Mouse (Mus musculus) forebrain, embryonic 15.5 days (tissue): ENCODE results near the gene Zfp57. TPM values are rescaled to one million over a fixed set of nuclear protein-coding genes. Genes with fewer than 3 reads are reported as not detected.

Source experiments
- ATAC-seq: fragments of 200-750 bp; cut with Nextera tagmentation; replicated peaks from 2 replicates; pipeline ENCODE4 v1.8.0; 2017; ENCODE audit warnings: mild to moderate bottlenecking, moderate TSS enrichment, moderate library complexity
- H3K27ac ChIP-seq: fragments of 300-500 bp; sonication (generic); replicated peaks from 2 replicates; pipeline ENCODE4 v1.5.1; 2015; ENCODE audit warnings: mild to moderate bottlenecking, inconsistent platforms
- H3K27me3 ChIP-seq: fragments of 300-500 bp; sonication (generic); 2 replicates; pipeline ENCODE4 v1.6.1; 2015; ENCODE audit warnings: inconsistent platforms
- H3K36me3 ChIP-seq: fragments of 300-500 bp; sonication (generic); 2 replicates; pipeline ENCODE4 v1.6.1; 2015; ENCODE audit warnings: mild to moderate bottlenecking, inconsistent platforms
- H3K4me1 ChIP-seq: fragments of 300-500 bp; sonication (generic); 2 replicates; pipeline ENCODE4 v1.6.1; 2015; ENCODE audit warnings: inconsistent platforms
- H3K4me2 ChIP-seq: fragments of 300-500 bp; sonication (generic); replicated peaks from 2 replicates; pipeline ENCODE4 v1.6.1; 2015; ENCODE audit warnings: mild to moderate bottlenecking, inconsistent platforms
- H3K4me3 ChIP-seq: fragments of 300-500 bp; sonication (generic); 2 replicates; pipeline ENCODE4 v1.5.1; 2015; ENCODE audit warnings: mild to moderate bottlenecking, inconsistent platforms
- H3K9ac ChIP-seq: fragments of 300-500 bp; sonication (generic); replicated peaks from 2 replicates; pipeline ENCODE4 v1.6.1; 2015; ENCODE audit warnings: mild to moderate bottlenecking, inconsistent platforms
- H3K9me3 ChIP-seq: fragments of 300-500 bp; sonication (generic); 2 replicates; pipeline ENCODE4 v1.6.1; 2016; ENCODE audit warnings: inconsistent platforms
- WGBS: fragments of 180-500 bp; shearing (Covaris S2); methylation state at CpG from one replicate; pipeline ENCODE4 v1.1.7; 2015; ENCODE audit warnings: mixed read lengths; 5-methylcytosine and 5-hydroxymethylcytosine counted together
- polyA plus RNA-seq: library from polyadenylated mRNA; unstranded; fragments of >200 nt; fragmentation: Nextera tagmentation; extraction: Ambion mirVana; gene quantifications from 2 replicates; pipeline ENCODE4 v1.2.1, GENCODE M21; 2015

The Zfp57 gene
- polyA plus RNA-seq, 1 experiment from 2014 or later = 329 TPM

DNA sequence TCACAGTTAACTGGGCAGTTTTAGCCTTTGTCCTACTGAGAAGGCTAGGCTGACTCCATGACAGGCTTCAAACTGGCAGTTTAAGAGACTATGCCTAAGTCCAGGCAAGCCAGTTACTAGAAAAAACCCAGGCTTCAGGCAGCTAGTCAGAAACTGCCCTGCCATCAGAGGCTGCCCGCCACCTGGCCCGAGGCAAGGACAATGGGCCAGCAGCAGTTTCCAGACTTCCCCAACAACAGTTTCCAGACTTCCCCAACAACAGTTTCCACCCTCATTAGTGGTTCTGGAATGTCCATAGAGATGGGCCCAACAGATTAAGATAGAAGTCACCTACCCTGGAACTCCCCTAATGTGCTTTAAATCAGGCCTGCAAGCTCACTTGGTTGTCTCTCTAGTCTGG, 25.5 kb downstream of the Zfp57 start:
- Histone ChIP-seq H3K4me3 (no peak overlapping the region), H3K4me2 (no peak overlapping the region), H3K9me3 (no peaks in the 10 kb centered on the region), H3K27ac (no peak overlapping the region), H3K9ac (no peak overlapping the region), H3K27me3 (no peaks in the 10 kb centered on the region), H3K4me1 (peaks cover 19% of the 10 kb centered on the region), H3K36me3 (no peaks in the 10 kb centered on the region)
- 64% methylated on average over 2 of the region's 2 CpGs for WGBS
- no peak for ATAC-seq

DNA sequence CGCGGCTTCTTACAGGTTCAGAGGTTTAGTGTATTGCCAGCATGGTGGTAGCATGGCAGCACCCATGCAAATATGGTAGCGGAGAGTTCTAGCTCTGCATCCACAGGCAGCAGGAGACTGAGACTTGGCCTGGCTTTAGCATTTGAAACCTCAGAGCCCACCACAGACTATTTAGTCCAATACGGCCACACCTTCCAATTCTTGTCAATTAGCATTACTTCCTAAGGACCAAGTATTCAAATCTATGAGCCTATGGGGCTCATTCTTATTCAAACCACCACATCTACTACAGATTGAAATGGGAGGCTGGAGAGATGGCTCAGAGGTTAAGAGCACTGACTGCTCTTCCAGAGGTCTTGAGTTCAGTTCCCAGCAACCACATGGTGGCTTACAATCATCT, 26.5 kb downstream of the Zfp57 start:
- Histone ChIP-seq H3K27me3 (no peaks in the 10 kb centered on the region), H3K4me2 (no peak overlapping the region), H3K4me1 (peaks cover 19% of the 10 kb centered on the region), H3K36me3 (no peaks in the 10 kb centered on the region), H3K27ac (peak overlapping the region; percentile 99), H3K9me3 (no peaks in the 10 kb centered on the region), H3K4me3 (no peak overlapping the region), H3K9ac (no peak overlapping the region)
- WGBS = 93% methylated on average over 4 of the region's 4 CpGs
- ATAC-seq = no peak

DNA sequence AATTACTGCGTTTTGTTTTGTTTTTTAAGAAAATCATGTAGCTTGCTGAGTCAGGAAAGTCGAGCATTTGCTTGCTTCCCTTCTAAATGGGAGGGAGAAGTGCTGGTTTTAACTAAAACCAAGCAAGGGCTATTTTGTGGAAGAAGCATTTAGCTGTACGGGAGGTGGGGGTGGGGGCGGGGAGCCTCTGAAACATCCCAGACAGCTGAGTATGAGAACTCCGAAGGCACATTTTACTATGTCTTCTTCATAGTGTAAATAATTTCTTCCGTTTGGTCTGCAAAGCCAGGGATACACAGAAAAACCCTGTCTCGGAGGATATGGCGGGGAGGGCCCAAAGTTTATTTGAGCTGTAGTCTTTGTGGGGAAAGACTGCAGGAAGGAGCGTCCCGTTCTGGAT, 27.2 kb downstream of the Zfp57 start:
- Histone ChIP-seq H3K36me3 (no peaks in the 10 kb centered on the region), H3K27me3 (no peaks in the 10 kb centered on the region), H3K9me3 (no peaks in the 10 kb centered on the region), H3K4me1 (peaks cover 19% of the 10 kb centered on the region), H3K9ac (peak overlapping the region; percentile 53), H3K4me2 (peak overlapping the region; percentile 40), H3K4me3 (peak overlapping the region; percentile 51), H3K27ac (peak overlapping the region; percentile 99)
- ATAC-seq = peak; percentile 30
- 3% methylated on average over 10 of the region's 10 CpGs for WGBS

DNA sequence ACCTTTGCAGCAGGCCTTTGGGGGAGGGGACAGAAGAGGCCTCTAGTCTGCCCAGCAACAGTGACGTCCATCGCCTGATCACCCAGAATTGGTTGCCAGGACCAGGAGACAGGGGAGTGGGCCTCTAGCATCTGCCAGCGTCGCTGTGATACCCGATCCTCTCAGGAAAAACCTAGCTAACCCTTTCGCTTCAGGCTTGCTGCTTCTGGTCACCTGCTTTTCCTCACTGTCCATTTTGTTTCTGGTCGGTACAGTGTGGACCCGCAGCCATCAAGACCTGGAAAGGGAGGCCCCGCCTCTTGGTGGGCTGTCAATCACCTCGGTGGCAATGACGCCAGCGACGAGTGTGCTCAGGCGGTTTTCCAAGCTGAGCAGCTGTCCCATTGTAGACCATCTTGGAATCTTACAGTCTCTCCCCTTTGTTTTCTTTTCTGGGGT, 27.7 kb downstream of the Zfp57 start:
- H3K9ac ChIP-seq = peak overlapping the region; percentile 53
- peak; percentile 98 for ATAC-seq
- no peaks in the 10 kb centered on the region for H3K27me3 ChIP-seq
- H3K4me3 ChIP-seq = peak overlapping the region; percentile 51
- H3K36me3 ChIP-seq = no peaks in the 10 kb centered on the region
- H3K27ac ChIP-seq = peak overlapping the region; percentile 99
- WGBS = under 1% methylated on average over 14 of the region's 14 CpGs
- peaks cover 19% of the 10 kb centered on the region for H3K4me1 ChIP-seq
- H3K9me3 ChIP-seq = no peaks in the 10 kb centered on the region
- H3K4me2 ChIP-seq = peak overlapping the region; percentile 40

DNA sequence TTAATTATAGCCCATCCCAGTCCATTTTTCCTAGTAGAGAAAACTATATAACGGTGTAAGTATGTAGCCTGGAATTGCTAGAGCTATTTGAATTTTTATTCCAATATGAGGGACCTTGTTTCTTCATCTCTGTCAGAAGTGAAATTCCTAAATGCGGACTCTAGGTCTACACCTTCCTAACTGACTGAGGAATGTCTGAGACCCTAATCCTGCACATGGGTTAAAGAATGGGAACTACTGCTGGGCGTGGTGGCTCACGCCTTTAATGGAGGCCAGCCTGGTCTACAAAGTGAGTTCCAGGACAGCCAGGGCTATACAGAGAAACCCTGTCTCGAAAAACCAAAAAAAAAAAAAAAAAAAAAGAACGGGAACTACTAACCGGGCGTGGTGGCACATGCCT, 28.2 kb downstream of the Zfp57 start:
- Histone ChIP-seq H3K9me3 (no peaks in the 10 kb centered on the region), H3K4me3 (peak overlapping the region; percentile 51), H3K27ac (peak overlapping the region; percentile 99), H3K4me2 (peak overlapping the region; percentile 40), H3K36me3 (no peaks in the 10 kb centered on the region), H3K27me3 (no peaks in the 10 kb centered on the region), H3K4me1 (peaks cover 19% of the 10 kb centered on the region), H3K9ac (peak overlapping the region; percentile 53)
- peak; percentile 32 for ATAC-seq
- 57% methylated on average over 8 of the region's 8 CpGs for WGBS

DNA sequence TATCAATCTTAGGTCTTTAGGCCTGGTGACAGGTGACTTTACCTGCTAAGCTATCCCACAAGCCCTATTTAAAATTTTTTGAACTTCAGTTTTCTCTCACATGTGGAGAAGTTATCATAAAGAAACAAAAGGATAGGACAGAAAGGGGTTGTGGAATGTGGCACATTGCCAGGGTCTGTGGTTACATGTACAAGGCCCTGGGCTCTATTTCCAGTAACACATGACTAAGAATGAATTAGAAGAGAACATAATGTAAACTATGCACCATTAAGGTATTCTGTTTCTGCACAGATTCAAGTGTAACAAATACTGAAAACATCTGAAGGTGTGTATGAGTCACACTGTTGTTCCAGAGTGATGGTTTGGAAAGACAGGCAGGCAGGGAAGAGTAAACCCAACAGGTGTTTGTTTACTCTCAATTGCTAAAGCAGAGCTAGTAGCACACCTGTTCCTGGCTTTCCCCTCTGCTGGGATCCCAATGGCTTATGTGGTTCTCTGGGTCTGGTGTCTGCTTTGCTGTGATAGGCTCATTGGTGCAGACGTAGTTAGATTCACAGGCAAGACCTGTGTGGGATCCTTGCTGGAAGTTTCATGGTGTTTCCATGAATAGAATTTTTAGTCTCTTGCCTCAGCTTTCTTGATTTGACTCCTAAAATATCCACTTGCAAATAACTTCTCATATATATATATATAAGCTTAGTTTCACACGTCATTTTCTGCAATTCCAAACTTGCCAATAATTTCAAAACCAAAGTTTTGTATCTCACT, 38.3 kb downstream of the Zfp57 start:
- no peak for ATAC-seq
- H3K4me3 ChIP-seq = no peak overlapping the region
- no peak overlapping the region for H3K9ac ChIP-seq
- 80% methylated on average over 2 of the region's 2 CpGs for WGBS
- no peak overlapping the region for H3K4me2 ChIP-seq
- H3K27ac ChIP-seq = no peak overlapping the region
- H3K9me3 ChIP-seq = no peaks in the 10 kb centered on the region
- no peaks in the 10 kb centered on the region for H3K27me3 ChIP-seq
- H3K4me1 ChIP-seq = no peaks in the 10 kb centered on the region
- no peaks in the 10 kb centered on the region for H3K36me3 ChIP-seq

DNA sequence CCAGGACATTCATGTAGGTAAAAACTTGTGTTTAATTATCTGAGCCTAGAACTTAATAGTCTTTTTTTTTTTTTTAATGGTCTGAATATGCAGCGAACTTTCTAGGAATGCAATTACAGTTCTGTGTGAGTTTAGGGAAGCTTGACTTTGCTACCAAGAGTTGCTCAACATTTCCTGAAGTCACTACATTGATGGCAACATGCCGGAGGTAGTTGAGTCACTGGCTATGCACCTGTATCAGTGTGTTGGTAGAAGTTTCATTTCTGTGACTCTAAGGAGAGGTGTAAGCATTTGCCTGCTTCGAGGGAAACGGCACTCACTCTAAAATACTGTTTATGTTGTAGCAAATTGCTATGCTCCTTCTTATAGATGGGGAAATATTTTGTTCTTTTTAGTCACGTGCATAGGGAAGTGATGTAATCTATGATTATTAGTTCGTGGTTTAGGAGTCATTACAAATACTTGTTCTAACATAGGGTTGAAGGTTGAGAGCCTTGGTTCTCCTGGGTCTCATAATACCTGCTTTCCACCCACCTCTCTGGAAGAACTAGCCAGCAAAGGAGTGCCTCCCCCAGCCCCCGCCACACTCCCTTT, 43.8 kb downstream of the Zfp57 start:
- H3K4me3 ChIP-seq = peak overlapping the region; percentile 94
- H3K27me3 ChIP-seq = no peaks in the 10 kb centered on the region
- H3K4me2 ChIP-seq = peak overlapping the region; percentile 91
- peak overlapping the region; percentile 97 for H3K9ac ChIP-seq
- H3K4me1 ChIP-seq = peaks cover 41% of the 10 kb centered on the region
- no peaks in the 10 kb centered on the region for H3K36me3 ChIP-seq
- H3K9me3 ChIP-seq = no peaks in the 10 kb centered on the region
- 73% methylated on average over 7 of the region's 7 CpGs for WGBS
- peak overlapping the region; percentile 93 for H3K27ac ChIP-seq
- ATAC-seq = no peak

DNA sequence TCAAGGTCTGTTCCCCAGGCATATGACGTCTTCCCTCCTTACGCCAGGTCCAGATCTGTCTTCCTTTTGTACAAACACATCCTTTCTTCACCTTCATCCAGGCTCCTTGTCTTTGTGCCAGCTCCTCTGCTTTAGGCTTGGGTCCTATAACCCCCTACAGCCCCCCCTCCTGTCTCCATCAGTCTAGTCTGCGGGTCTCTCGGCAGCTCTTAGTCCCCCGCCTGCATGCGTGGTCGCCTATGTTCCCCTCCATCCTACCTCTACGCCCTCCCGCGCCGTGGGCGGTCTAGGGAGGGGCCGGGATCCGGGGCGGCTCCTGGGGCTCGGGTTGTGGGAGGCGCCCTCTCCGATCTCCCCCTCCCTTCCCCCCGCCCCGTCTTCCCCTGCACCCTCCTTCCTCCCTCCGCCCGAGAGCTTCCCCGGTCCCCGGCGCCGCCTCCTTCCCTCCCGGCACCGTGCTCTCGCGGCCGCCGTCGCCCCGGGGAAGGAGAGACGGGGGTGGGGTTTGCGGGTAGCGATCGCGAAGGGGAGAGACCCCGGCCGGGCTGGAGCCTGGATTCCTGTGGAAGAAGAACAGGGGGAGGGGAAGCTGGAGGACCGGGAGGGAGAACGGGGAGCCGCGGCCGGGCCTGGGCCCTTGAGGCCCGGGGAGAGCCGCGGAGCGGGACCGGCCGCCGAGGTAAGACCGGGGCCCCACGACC, 44.8 kb downstream of the Zfp57 start, which contains the start of gene Gabbr1:
TSS of gene Gabbr1 (plus strand) at position 356 of the 701 bp plus-strand sequence.
- H3K36me3 ChIP-seq = no peaks in the 10 kb centered on the region
- H3K4me1 ChIP-seq = peaks cover 46% of the 10 kb centered on the region
- no peaks in the 10 kb centered on the region for H3K9me3 ChIP-seq
- 0% methylated on average over 39 of the region's 55 CpGs for WGBS
- no peaks in the 10 kb centered on the region for H3K27me3 ChIP-seq
- H3K9ac ChIP-seq = peak within 1 kb of the TSS; percentile 97
- H3K27ac ChIP-seq = peak within 1 kb of the TSS; percentile 93
- H3K4me2 ChIP-seq = peak within 1 kb of the TSS; percentile 91
- peak; percentile 80 for ATAC-seq
- H3K4me3 ChIP-seq = peak within 1 kb of the TSS; percentile 94

DNA sequence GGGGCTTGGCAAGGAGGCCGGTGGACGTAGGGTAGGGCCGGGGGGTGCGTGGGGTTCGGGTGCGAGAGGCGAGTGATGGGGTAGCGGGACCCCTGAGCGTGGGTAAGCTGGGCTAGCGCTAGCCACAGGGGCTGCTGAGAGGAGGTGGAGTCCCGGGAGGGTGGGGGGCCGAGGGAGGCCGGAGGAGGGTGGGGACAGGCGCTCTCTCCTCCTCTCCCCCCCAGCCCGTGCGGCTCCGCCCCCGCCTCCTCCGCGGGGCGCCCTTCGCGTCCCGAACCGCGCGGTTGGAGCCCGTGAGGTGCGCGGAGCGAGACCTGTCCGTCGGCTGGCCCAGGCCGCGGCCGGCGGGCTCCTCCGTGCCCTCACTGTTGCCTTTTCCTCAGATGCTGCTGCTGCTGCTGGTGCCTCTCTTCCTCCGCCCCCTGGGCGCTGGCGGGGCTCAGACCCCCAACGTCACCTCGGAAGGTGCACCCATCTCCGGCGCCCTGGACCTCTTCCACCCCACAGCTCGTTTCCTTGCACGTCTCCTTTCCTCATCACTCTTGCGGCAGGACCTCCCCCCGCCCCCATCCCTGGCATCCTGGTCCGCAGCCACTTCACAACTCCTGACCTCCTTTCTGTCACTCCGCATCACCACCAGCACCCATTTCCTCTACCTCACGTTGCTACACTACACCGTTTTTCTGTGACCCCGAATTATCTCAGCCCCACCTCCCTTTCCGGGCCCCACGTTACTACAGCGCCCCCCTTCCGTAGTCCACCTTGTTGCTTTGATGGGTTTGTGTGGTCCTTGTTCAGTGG, 45.5 kb downstream of the Zfp57 start:
- no peaks in the 10 kb centered on the region for H3K36me3 ChIP-seq
- H3K4me1 ChIP-seq = peaks cover 52% of the 10 kb centered on the region
- peak; percentile 62 for ATAC-seq
- H3K4me3 ChIP-seq = peak overlapping the region; percentile 94
- peak overlapping the region; percentile 91 for H3K4me2 ChIP-seq
- no peaks in the 10 kb centered on the region for H3K9me3 ChIP-seq
- WGBS = under 1% methylated on average over 55 of the region's 58 CpGs
- no peaks in the 10 kb centered on the region for H3K27me3 ChIP-seq
- H3K9ac ChIP-seq = peak overlapping the region; percentile 97
- peak overlapping the region; percentile 93 for H3K27ac ChIP-seq

DNA sequence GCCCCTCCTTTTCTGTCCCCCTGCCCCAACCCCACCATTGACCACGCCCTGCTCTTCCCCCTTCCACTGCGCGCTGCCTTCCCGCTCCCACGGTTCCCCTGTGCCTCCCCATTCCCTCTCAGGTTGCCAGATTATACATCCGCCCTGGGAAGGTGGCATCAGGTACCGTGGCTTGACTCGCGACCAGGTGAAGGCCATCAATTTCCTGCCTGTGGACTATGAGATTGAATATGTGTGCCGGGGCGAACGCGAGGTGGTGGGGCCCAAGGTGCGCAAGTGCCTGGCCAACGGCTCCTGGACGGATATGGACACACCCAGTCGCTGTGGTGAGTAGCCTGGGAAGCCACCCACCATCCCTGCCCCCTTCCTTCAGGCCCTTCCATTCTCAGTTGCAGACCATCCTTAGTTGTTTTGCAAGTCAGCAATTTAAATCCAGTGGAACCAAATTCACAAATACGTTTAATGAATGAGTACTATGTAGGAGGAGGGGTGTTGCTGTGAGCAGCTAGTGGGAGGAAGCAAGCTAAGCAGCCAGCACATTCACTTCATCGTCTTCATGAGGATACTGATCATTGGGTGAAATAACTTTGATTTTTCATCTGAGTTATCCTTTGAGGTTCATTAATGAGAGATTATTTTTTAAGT, 46.5 kb downstream of the Zfp57 start:
- H3K4me3 ChIP-seq = peak overlapping the region; percentile 94
- no peaks in the 10 kb centered on the region for H3K9me3 ChIP-seq
- H3K4me2 ChIP-seq = peak overlapping the region; percentile 91
- no peak for ATAC-seq
- 16% methylated on average over 19 of the region's 19 CpGs for whole genome bisulfite sequencing
- peaks cover 62% of the 10 kb centered on the region for H3K4me1 ChIP-seq
- peak overlapping the region; percentile 97 for H3K9ac ChIP-seq
- no peaks in the 10 kb centered on the region for H3K27me3 ChIP-seq
- peak overlapping the region; percentile 93 for H3K27ac ChIP-seq
- H3K36me3 ChIP-seq = no peaks in the 10 kb centered on the region

DNA sequence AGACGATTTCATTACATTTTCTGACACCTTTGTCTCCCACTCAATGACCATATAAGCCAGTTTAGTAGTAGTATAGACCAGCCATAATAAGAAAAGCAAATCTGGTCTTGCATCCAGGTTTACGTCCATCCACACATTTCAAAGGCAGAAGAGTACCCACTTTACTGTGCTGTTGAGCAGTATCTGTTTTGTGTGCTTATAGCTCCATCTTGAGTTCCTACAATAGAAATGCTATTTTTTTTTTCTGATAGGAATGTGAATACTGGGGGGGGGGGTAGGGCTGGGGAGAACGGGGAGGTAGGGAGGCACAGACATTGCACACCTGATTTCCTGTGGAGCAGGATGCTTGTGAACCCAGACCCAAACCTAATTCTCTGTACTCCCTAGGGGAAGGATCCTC, 47.0 kb downstream of the Zfp57 start:
- no peak for ATAC-seq
- Histone ChIP-seq H3K4me2 (peak overlapping the region; percentile 91), H3K4me1 (peaks cover 66% of the 10 kb centered on the region), H3K4me3 (peak overlapping the region; percentile 94), H3K36me3 (no peaks in the 10 kb centered on the region), H3K9ac (peak overlapping the region; percentile 16; the same call in 1 of the 2 replicates), H3K9me3 (no peaks in the 10 kb centered on the region), H3K27ac (0 out of 2 replicates have a peak overlapping the region, but pooled peaks have one; percentile 93), H3K27me3 (no peaks in the 10 kb centered on the region)
- WGBS = 23% methylated on average over 3 of the region's 3 CpGs
